Mouse (Mus musculus) myocyte (in vitro differentiated cells): ENCODE results near the gene Tgfbr1. TPM values are rescaled to one million over a fixed set of nuclear protein-coding genes. Genes with fewer than 3 reads are reported as not detected.

Experiments used
- H3K27me3 ChIP-seq: one replicate; pipeline ENCODE4 v1.6.1; 2011; ENCODE audit not compliant: control insufficient read depth, insufficient read depth, insufficient read length
- H3K36me3 ChIP-seq: one replicate; pipeline ENCODE4 v1.6.1; 2011; ENCODE audit not compliant: control insufficient read depth, insufficient read depth
- H3K4me2 ChIP-seq: one replicate; pipeline ENCODE4 v1.6.1; 2011; ENCODE audit warnings: low read depth, control low read depth
- H3K4me3 ChIP-seq: one replicate; pipeline ENCODE4 v1.5.1; 2011; ENCODE audit warnings: mild to moderate bottlenecking, control low read depth, moderate library complexity
- H3K79me2 ChIP-seq: one replicate; pipeline ENCODE4 v1.6.1; 2011; ENCODE audit not compliant: control insufficient read depth, insufficient read depth
- H3ac ChIP-seq: one replicate; pipeline ENCODE4 v1.6.1; 2011; ENCODE audit not compliant: control insufficient read depth, insufficient read length
- CEBPB ChIP-seq: IDR thresholded peaks from 2 replicates; pipeline ENCODE4 v1.6.1; 2011; ENCODE audit warnings: mild to moderate bottlenecking, moderate library complexity; ENCODE audit not compliant: poor library complexity, insufficient read depth, severe bottlenecking
- E2F4 ChIP-seq: IDR thresholded peaks from one replicate; pipeline ENCODE4 v1.6.1; 2011; ENCODE audit warnings: mild to moderate bottlenecking, control low read depth, moderate library complexity; ENCODE audit not compliant: insufficient read depth
- MAX ChIP-seq: IDR thresholded peaks from one replicate; pipeline ENCODE4 v1.6.1; 2011; ENCODE audit warnings: low read depth, mild to moderate bottlenecking, control low read depth
- MYOD1 ChIP-seq, 3 experiments: IDR thresholded peaks; one replicate each; pipeline ENCODE4 v1.6.1; 2011; ENCODE audit warnings: control low read depth in 2 of 3, low read depth in 2 of 3, mild to moderate bottlenecking in 2 of 3, moderate library complexity in 1 of 3; ENCODE audit not compliant: insufficient read length in 2 of 3, control insufficient read depth in 1 of 3
- MYOG ChIP-seq, 3 experiments: IDR thresholded peaks; one replicate each; pipeline ENCODE4 v1.6.1; 2011; ENCODE audit warnings: control low read depth in 2 of 3, low read depth in 2 of 3, mild to moderate bottlenecking in 2 of 3; ENCODE audit not compliant: insufficient read length in 2 of 3, control insufficient read depth in 1 of 3, insufficient read depth in 1 of 3
- POLR2A ChIP-seq: IDR thresholded peaks from one replicate; pipeline ENCODE4 v1.6.1; 2011; ENCODE audit warnings: low read depth, mild to moderate bottlenecking, control low read depth, moderate library complexity; ENCODE audit not compliant: insufficient read length
- POLR2AphosphoS2 ChIP-seq: IDR thresholded peaks from one replicate; pipeline ENCODE4 v1.6.1; 2011; ENCODE audit warnings: low read depth, control low read depth; ENCODE audit not compliant: insufficient read length
- REST ChIP-seq: IDR thresholded peaks from one replicate; pipeline ENCODE4 v1.6.1; 2011; ENCODE audit warnings: mild to moderate bottlenecking, control low read depth, moderate library complexity; ENCODE audit not compliant: insufficient read depth, insufficient read length
- SRF ChIP-seq: IDR thresholded peaks from one replicate; pipeline ENCODE4 v1.6.1; 2011; ENCODE audit warnings: low read depth; ENCODE audit not compliant: control insufficient read depth, insufficient read length
- TCF12 ChIP-seq: IDR thresholded peaks from one replicate; pipeline ENCODE4 v1.6.1; 2011; ENCODE audit warnings: mild to moderate bottlenecking, control low read depth; ENCODE audit not compliant: poor library complexity, insufficient read depth, severe bottlenecking
- TCF3 ChIP-seq: IDR thresholded peaks from one replicate; pipeline ENCODE4 v1.6.1; 2011; ENCODE audit warnings: low read depth, control low read depth; ENCODE audit not compliant: insufficient read length
- USF1 ChIP-seq: IDR thresholded peaks from one replicate; pipeline ENCODE4 v1.6.1; 2011; ENCODE audit warnings: low read depth, mild to moderate bottlenecking, control low read depth, moderate library complexity
- polyA plus RNA-seq: library from polyadenylated mRNA; unstranded; fragments of >200 nt; fragmentation: generic; extraction: Trizol; gene quantifications from one replicate; pipeline ENCODE4 v1.2.1, GENCODE M21; 2012; ENCODE audit warnings: missing spikeins

The Tgfbr1 gene
- 2.7 TPM for polyA plus RNA-seq

DNA sequence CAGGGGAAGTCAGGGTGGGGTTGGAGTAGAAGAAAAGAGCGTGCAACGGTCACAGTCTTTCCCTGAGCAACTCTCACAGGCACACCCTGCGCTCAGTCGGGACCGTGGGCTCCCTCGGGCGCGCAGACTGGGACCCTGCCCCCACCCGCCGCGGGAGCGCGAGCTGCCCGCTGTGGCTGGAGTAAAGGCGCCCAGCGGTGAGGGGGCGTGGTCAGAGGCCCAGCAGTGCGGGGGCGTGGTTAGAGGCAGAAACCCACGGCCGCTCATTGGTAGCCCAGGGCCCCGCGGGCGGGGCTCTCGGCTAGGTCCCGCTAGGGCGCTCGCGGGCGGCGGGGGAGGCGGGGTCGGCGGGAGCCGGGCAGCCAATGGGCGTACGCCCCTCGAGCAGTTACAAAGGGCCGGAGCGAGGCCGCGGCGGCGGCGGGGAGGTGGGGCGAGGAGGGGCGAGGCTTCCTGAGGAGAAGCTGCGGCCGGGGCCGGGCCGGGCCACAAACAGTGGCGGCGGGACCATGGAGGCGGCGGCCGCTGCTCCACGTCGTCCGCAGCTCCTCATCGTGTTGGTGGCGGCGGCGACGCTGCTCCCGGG, at the start of gene Tgfbr1:
Gene Tgfbr1, plus strand, starts transcription at position 420 of the 586 bp plus-strand sequence.
- no peaks in the 10 kb centered on the region for H3K27me3 ChIP-seq
- H3K4me2 ChIP-seq: peak within 1 kb of the TSS; percentile 99
- peak within 1 kb of the TSS; percentile 59 for H3ac ChIP-seq
- TF ChIP-seq POLR2A: peak; percentile 94
- TF ChIP-seq MYOG (IDR thresholded peaks at IDR 0.05; ENCODE audit: control insufficient read depth in 1 of 3, insufficient read depth in 1 of 3, insufficient read length in 2 of 3, low read depth in 2 of 3): peak in 1 of 3 experiments; percentile 23
- TF ChIP-seq USF1: no peak
- TF ChIP-seq E2F4: no peak
- peak; percentile 81 for TF ChIP-seq POLR2AphosphoS2
- peak; percentile 11 for TF ChIP-seq TCF3
- peaks cover 35% of the 10 kb centered on the region for H3K79me2 ChIP-seq
- H3K36me3 ChIP-seq: no peaks in the 10 kb centered on the region
- peak within 1 kb of the TSS; percentile 50 for H3K4me3 ChIP-seq

GRCm38 (mm10) chr4:47303340-47303998, 49.6 kb upstream of the Tgfbr1 start:
- TF ChIP-seq POLR2A (no peak), USF1 (peak; percentile 17)
- no peaks in the 10 kb centered on the region for H3K27me3 ChIP-seq

DNA sequence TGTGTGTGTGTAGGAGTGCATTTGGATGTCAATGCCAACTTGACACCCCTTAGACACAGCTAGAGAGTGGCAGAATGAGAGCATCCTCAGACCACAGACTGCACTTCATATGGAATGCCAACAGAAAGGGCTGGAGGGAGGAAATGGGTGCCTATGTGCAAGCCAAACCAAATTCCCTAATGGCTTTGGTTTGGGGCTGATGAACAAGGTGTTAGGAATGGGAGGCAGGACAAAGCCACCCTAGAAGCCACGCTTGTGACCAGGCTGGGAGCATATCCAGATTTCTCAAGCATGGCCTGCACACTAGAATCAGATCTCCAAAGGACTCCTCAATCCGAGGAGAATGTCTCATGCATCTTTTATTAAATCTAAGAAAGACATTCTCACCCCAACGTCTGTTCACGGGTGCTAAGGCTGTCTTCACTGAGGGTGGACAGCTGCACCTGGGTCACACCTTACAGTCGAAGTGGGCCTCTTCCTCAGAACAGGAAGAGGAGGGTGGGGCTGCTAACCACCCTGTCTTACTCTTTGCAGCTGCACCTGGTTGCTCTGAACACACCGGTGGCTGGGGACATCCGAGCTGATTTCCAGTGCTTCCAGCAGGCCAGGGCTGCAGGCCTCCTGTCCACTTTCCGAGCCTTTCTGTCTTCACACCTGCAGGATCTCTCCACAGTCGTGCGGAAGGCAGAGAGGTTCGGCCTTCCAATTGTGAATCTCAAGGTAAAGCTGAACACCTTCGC, 43.0 kb upstream of the Tgfbr1 start:
- TF ChIP-seq SRF: no peak
- no peak for TF ChIP-seq USF1
- TF ChIP-seq POLR2AphosphoS2: no peak
- no peak for TF ChIP-seq TCF12
- TF ChIP-seq TCF3: no peak
- no peak for TF ChIP-seq E2F4
- TF ChIP-seq CEBPB: no peak
- TF ChIP-seq MYOD1 (IDR thresholded peaks at IDR 0.05; ENCODE audit: control insufficient read depth in 1 of 3, insufficient read length in 2 of 3, low read depth in 2 of 3): no peak
- no peak for TF ChIP-seq MYOG (IDR thresholded peaks at IDR 0.05; ENCODE audit: control insufficient read depth in 1 of 3, insufficient read depth in 1 of 3, insufficient read length in 2 of 3, low read depth in 2 of 3)
- Histone ChIP-seq H3K4me2 (peak overlapping the region; percentile 48), H3K4me3 (no peak overlapping the region), H3K27me3 (no peaks in the 10 kb centered on the region), H3ac (no peak overlapping the region), H3K36me3 (no peaks in the 10 kb centered on the region), H3K79me2 (no peaks in the 10 kb centered on the region)

More at GRCm38 (mm10) chr4:47303340-47303998, 49.6 kb upstream of the Tgfbr1 start:
- Histone ChIP-seq H3K36me3 (no peaks in the 10 kb centered on the region), H3ac (no peak overlapping the region), H3K4me2 (no peak overlapping the region), H3K4me3 (no peak overlapping the region), H3K79me2 (no peaks in the 10 kb centered on the region)

DNA sequence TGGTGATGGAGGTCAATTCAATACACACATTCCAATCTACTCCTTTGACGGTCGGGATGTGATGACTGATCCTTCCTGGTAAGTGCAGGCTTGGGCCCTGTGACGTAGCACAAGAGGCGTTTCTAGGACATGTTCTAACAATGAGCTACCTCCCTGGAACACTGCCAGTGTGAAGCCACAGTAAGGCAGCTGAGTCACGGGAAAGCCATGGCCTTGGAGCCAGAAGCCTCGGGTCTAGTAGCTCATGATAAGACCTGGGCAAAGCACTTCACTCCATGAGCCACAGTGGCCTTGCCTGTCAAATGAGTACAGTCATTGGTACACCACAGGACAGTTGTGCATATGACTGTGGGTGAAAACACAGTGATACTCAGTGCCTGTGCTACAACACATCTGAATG, 42.2 kb upstream of the Tgfbr1 start:
- peak overlapping the region; percentile 48 for H3K4me2 ChIP-seq
- no peaks in the 10 kb centered on the region for H3K36me3 ChIP-seq
- H3K79me2 ChIP-seq: no peaks in the 10 kb centered on the region
- peak in 1 of 3 experiments; percentile 18 for TF ChIP-seq MYOG (IDR thresholded peaks at IDR 0.05; ENCODE audit: control insufficient read depth in 1 of 3, insufficient read depth in 1 of 3, insufficient read length in 2 of 3, low read depth in 2 of 3)
- no peak for TF ChIP-seq MAX
- no peak for TF ChIP-seq SRF
- TF ChIP-seq POLR2AphosphoS2: no peak
- no peak for TF ChIP-seq USF1
- no peak for TF ChIP-seq TCF12
- peak in 1 of 3 experiments; percentile 1 for TF ChIP-seq MYOD1 (IDR thresholded peaks at IDR 0.05; ENCODE audit: control insufficient read depth in 1 of 3, insufficient read length in 2 of 3, low read depth in 2 of 3)
- no peak for TF ChIP-seq POLR2A
- TF ChIP-seq REST: no peak
- no peak for TF ChIP-seq CEBPB
- TF ChIP-seq TCF3: no peak
- TF ChIP-seq E2F4: no peak
- H3K27me3 ChIP-seq: no peaks in the 10 kb centered on the region
- H3K4me3 ChIP-seq: no peak overlapping the region
- no peak overlapping the region for H3ac ChIP-seq

- no peaks in the 10 kb centered on the region for H3K36me3 ChIP-seq
- H3K79me2 ChIP-seq: no peaks in the 10 kb centered on the region
- H3ac ChIP-seq: no peak overlapping the region
- H3K27me3 ChIP-seq: no peaks in the 10 kb centered on the region
- H3K4me2 ChIP-seq: no peak overlapping the region
- H3K4me3 ChIP-seq: no peak overlapping the region
- TF ChIP-seq MYOD1 (IDR thresholded peaks at IDR 0.05; ENCODE audit: control insufficient read depth in 1 of 3, insufficient read length in 2 of 3, low read depth in 2 of 3) (no peak), MYOG (IDR thresholded peaks at IDR 0.05; ENCODE audit: control insufficient read depth in 1 of 3, insufficient read depth in 1 of 3, insufficient read length in 2 of 3, low read depth in 2 of 3) (no peak), TCF3 (no peak), CEBPB (no peak), POLR2A (no peak), TCF12 (no peak), USF1 (no peak), POLR2AphosphoS2 (no peak)
Observed at GRCm38 (mm10) chr4:47311467-47311866, 41.6 kb upstream of the Tgfbr1 start.
